Mouse (Mus musculus): ENCODE measurements around the gene Aox2. TPM values are rescaled to one million over a fixed set of nuclear protein-coding genes. Genes with fewer than 3 reads are reported as not detected.

Aox2 gene
- polyA plus RNA-seq, 1 experiment from 2014 or later, result not detected

DNA sequence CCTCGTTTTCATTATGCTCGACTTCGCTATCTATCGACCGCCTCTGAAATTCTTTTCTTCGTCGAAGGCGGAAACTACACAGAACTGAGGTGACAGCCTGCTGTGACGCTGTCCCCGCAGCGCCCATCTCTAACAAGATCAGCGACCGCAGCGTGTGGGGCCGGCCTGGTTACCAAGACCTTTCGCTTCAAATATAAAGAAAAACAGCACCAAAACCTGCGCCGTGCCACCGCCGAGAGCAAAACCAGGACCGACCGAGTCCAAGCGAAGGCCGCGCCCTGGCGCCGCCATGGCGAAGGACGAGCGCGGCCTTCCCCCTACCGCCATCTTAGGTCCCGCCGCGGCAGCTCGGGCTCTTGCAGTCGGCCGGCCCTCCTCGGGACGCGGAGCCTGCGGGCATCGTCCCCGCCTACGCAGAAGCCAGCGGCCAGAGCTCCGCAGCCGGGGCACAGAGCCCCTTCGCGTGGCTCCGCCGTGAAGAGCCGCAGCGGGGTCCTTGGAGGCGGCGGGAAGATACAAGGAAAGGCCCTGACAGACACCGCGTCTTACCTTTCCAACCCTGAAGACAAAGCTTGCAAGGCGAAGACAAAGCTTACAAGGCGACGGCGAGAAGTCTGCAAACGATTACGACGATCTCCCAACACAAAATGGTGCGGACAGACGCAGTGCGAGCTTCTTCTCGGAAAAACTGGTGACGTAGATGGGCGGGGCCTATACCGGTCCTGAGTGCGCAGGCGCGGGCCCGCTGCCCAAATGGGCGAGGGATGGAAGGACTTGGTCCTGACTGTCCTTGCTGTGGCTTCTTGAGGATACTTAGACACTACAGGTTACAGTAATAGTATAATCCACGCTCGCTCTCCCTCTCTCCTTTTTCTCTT is 145.5 kb downstream of the Aox2 start, which contains the start of gene Clk1:
TSS of gene Clk1 (minus strand) at position 696 of the 878 bp plus-strand sequence.
- peak within 1 kb of the TSS; percentile 91 for H3K4me3 ChIP-seq (ENCODE audit: low read depth, low read length)
- H3K27me3 ChIP-seq (ENCODE audit: control insufficient read depth, insufficient read depth, low read length), result no peaks in the 10 kb centered on the region
- ATAC-seq (ENCODE audit: insufficient number of reproducible peaks, low FRiP score, low TSS enrichment, low read depth) (peak; percentile 93), DNase-seq (ENCODE audit: low spot score) (peak; percentile 96)
- WGBS, result under 1% methylated on average over 79 of the region's 79 CpGs
- peak within 1 kb of the TSS; percentile 99 for H3K9ac ChIP-seq (ENCODE audit: low read length)
- H3K4me1 ChIP-seq (ENCODE audit: control insufficient read depth, insufficient read depth, low read length), result 0 out of 2 replicates have a peak, but pooled peaks cover 4% of the 10 kb centered on the region
- H3K36me3 ChIP-seq (ENCODE audit: control insufficient read depth, insufficient read depth, low read length), result peaks cover 13% of the 10 kb centered on the region
- no peaks in the 10 kb centered on the region for H3K9me3 ChIP-seq (ENCODE audit: control insufficient read depth, low read length)
- peak within 1 kb of the TSS; percentile 92 for H3K27ac ChIP-seq (replicated peaks; ENCODE audit: low read depth, low read length)
- H3K4me2 ChIP-seq (ENCODE audit: low read depth, severe bottlenecking), result peak within 1 kb of the TSS; percentile 52

DNA sequence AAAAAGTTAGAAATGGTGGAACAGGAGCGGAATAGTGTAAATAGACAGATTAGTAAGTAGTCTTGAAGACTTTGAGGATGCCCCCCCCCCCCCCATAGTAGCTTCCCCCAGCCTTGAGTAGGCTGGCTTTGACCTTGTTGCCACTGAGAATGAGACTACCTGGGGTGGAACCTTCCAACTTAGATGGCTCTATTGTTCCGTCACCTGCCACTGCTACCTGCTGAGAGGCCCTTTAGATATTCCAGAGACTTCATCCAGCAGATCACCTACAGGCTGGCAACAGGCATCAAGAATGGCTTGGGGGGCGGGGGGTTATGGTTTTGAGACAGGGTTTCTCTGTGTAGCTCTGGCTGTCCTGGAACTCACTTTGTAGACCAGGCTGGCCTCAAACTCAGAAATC is 146.4 kb downstream of the Aox2 start:
- WGBS, result 88% methylated on average over 3 of the region's 3 CpGs
- ATAC-seq (ENCODE audit: insufficient number of reproducible peaks, low FRiP score, low TSS enrichment, low read depth) (no peak), DNase-seq (ENCODE audit: low spot score) (no peak)
- Histone ChIP-seq H3K9ac (ENCODE audit: low read length) (no peak overlapping the region), H3K27me3 (ENCODE audit: control insufficient read depth, insufficient read depth, low read length) (no peaks in the 10 kb centered on the region), H3K9me3 (ENCODE audit: control insufficient read depth, low read length) (no peaks in the 10 kb centered on the region), H3K4me1 (ENCODE audit: control insufficient read depth, insufficient read depth, low read length) (0 out of 2 replicates have a peak, but pooled peaks cover 4% of the 10 kb centered on the region), H3K4me2 (ENCODE audit: low read depth, severe bottlenecking) (no peak overlapping the region), H3K36me3 (ENCODE audit: control insufficient read depth, insufficient read depth, low read length) (peaks cover 10% of the 10 kb centered on the region; the same call in 1 of the 2 replicates), H3K27ac (replicated peaks; ENCODE audit: low read depth, low read length) (no peak overlapping the region), H3K4me3 (ENCODE audit: low read depth, low read length) (no peak overlapping the region)

Other genes starting within 250 kb of the Aox2 start
- gene Aox1, start 248.4 kb upstream of the Aox2 start, polyA plus RNA-seq (2014; fragmentation: Nextera tagmentation; extraction: Ambion mirVana), result 0.14 TPM in 1 of 2 replicates, not detected in the other
- 0.84 and 1.1 TPM in 2 replicates for gene Aox3, start 165.2 kb upstream of the Aox2 start, polyA plus RNA-seq (2014; fragmentation: Nextera tagmentation; extraction: Ambion mirVana)
- 0.08 and 0.30 TPM in 2 replicates for gene Aox4, start 67.9 kb upstream of the Aox2 start, polyA plus RNA-seq (2014; fragmentation: Nextera tagmentation; extraction: Ambion mirVana)
- gene Bzw1, start 114.6 kb downstream of the Aox2 start, polyA plus RNA-seq (2014; fragmentation: Nextera tagmentation; extraction: Ambion mirVana), result 499 and 502 TPM in 2 replicates
- gene Clk1, start 145.7 kb downstream of the Aox2 start, polyA plus RNA-seq (2014; fragmentation: Nextera tagmentation; extraction: Ambion mirVana), result 166 and 176 TPM in 2 replicates
- 68.4 and 68.8 TPM in 2 replicates for gene Nif3l1, start 166.8 kb downstream of the Aox2 start, polyA plus RNA-seq (2014; fragmentation: Nextera tagmentation; extraction: Ambion mirVana)
- 57.2 and 64.1 TPM in 2 replicates for gene Ppil3, start 167.2 kb downstream of the Aox2 start, polyA plus RNA-seq (2014; fragmentation: Nextera tagmentation; extraction: Ambion mirVana)
- 53.6 and 56.7 TPM in 2 replicates for gene Orc2, start 226.8 kb downstream of the Aox2 start, polyA plus RNA-seq (2014; fragmentation: Nextera tagmentation; extraction: Ambion mirVana)

Measured in limb, embryonic 11.5 days (tissue).